Mouse (Mus musculus) neural tube, embryonic 14.5 days (tissue): ENCODE data around the gene Ptgds. TPM values are rescaled to one million over a fixed set of nuclear protein-coding genes. Genes with fewer than 3 reads are reported as not detected.
A peak's percentile ranks its signal among the peaks of the same experiment; 100 is the strongest.

Experiments
- ATAC-seq: fragments of 200-750 bp; cut with Nextera tagmentation; 2 replicates; pipeline ENCODE4 v1.8.0; 2017; ENCODE audit warnings: low read depth, mild to moderate bottlenecking, moderate TSS enrichment, moderate library complexity
- H3K27ac ChIP-seq: fragments of 300-500 bp; sonication (generic); 2 replicates; pipeline ENCODE4 v1.5.1; 2014; ENCODE audit warnings: low read depth, mild to moderate bottlenecking, control low read depth, low read length, moderate library complexity, mixed read lengths
- H3K27me3 ChIP-seq: fragments of 300-500 bp; sonication (generic); 2 replicates; pipeline ENCODE4 v1.6.1; 2014; ENCODE audit warnings: low read length; ENCODE audit not compliant: control insufficient read depth, insufficient read depth
- H3K36me3 ChIP-seq: fragments of 300-500 bp; sonication (generic); 2 replicates; pipeline ENCODE4 v1.6.1; 2014; ENCODE audit warnings: low read length, mixed read lengths; ENCODE audit not compliant: control insufficient read depth, insufficient read depth
- H3K4me1 ChIP-seq: fragments of 300-500 bp; sonication (generic); 2 replicates; pipeline ENCODE4 v1.6.1; 2014; ENCODE audit warnings: low read length; ENCODE audit not compliant: control insufficient read depth, insufficient read depth
- H3K4me2 ChIP-seq: fragments of 300-500 bp; sonication (generic); 2 replicates; pipeline ENCODE4 v1.6.1; 2014; ENCODE audit warnings: mild to moderate bottlenecking, low read depth, low read length, control low read depth
- H3K4me3 ChIP-seq: fragments of 300-500 bp; sonication (generic); 2 replicates; pipeline ENCODE4 v1.5.1; 2014; ENCODE audit warnings: low read depth, low read length, control low read depth, mixed read lengths
- H3K9ac ChIP-seq: fragments of 300-500 bp; sonication (generic); replicated peaks from 2 replicates; pipeline ENCODE4 v1.6.1; 2014; ENCODE audit warnings: low read depth, mild to moderate bottlenecking, control low read depth, low read length, mixed read lengths
- H3K9me3 ChIP-seq: fragments of 300-500 bp; sonication (generic); 2 replicates; pipeline ENCODE4 v1.6.1; 2016; ENCODE audit warnings: low read length; ENCODE audit not compliant: control insufficient read depth
- WGBS: fragments of 180-500 bp; shearing (Covaris S2); extraction: QIAGEN DNeasy Blood & Tissue Kit; methylation state at CpG from one replicate; pipeline ENCODE4 v1.1.7; 2014; 5-methylcytosine and 5-hydroxymethylcytosine counted together
- polyA plus RNA-seq: library from polyadenylated mRNA; unstranded; fragments of >200 nt; fragmentation: Nextera tagmentation; extraction: Ambion mirVana; gene quantifications from 2 replicates; pipeline ENCODE4 v1.2.1, GENCODE M21; 2014

Gene Ptgds
- polyA plus RNA-seq, 1 experiment from 2014 or later, result 5.6 TPM

DNA sequence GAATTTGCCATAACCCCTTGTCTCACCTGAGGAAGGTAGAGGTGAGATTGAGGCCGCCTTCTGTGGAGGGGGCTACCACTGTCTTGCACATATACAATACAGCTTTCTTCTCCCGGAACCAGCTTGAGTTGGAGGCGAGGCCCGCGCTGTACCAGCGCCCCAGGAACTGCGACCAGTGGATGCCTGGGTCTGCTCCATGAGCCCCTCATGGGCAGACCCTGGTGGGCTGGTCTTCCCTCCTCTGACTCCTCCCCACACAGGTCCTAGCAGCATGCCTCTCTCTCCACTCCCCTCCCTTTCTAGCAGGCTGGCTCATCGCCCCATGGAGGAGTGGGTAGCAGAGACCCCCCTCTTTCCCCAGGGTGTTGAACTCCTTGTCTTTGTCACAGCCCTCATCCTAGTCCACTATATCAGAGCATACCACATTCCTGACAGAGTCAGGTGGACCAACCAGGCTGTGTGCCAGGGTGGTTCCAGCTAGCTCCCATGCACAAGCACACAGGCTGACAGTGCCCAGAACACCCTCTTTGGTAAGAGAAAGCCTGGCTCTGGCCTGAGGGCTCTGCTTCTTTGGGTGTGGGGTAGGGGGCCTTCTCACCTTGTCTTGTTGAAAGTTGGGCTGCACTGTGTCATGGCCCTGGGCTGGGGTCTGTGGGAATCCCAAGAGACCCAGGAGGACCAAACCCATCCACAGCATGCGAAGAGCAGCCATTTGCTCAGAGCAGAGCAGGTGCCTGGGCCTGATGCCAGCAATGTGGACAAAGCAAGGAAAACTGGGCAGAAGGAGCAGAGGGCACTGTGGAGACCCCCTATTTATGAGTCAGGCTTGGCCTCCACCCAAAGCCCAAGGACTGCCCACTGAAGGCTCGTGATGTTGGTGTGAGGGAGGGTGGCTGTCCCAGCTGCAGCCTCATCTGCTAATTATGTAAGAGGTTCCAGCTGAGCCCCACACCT is 607 bp downstream of the Ptgds start:
- Histone ChIP-seq H3K9ac (no peak overlapping the region), H3K4me3 (no peak overlapping the region)

DNA sequence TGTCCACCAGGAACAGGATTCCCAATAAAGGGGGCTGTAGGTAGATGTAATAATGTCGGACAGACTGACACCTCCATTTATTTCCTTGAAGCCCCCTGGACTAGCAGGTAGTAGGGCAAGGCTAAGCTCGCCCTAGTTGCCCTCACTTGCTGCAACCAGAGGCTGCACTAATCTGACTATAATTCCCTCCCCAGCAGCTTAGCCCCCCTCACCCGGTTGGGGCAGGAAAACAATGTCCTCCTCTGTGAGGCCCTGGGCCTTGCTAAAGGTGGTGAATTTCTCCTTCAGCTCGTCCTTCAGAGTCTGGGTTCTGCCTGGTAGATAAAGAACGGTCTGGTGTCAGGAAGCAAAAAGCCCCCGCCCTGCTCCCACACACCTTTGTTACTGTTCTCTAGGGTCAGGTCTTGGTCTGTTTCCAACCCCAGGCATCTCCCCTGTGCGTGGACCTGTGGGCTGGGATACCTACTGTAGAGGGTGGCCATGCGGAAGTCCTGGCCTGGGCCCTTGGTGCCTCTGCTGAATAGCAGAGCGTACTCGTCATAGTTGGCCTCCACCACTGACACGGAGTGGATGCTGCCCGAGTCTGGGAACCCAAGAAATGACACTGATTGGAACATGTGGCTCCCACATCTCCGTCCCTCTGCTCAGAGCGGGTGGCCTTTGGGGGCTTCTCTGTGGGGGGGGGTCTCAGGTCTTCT is 2.1 kb downstream of the Ptgds start:
- no peak for ATAC-seq
- Histone ChIP-seq H3K9me3 (no peaks in the 10 kb centered on the region), H3K36me3 (no peaks in the 10 kb centered on the region), H3K4me2 (no peak overlapping the region), H3K4me1 (peaks cover 6% of the 10 kb centered on the region; the same call in 1 of the 2 replicates), H3K9ac (no peak overlapping the region), H3K27ac (no peak overlapping the region), H3K4me3 (no peak overlapping the region), H3K27me3 (no peaks in the 10 kb centered on the region)
- 87% methylated on average over 14 of the region's 14 CpGs for WGBS

More for the DNA sequence above, 607 bp downstream of the Ptgds start:
- peak; percentile 59; the same call in 1 of the 2 replicates for ATAC-seq
- Histone ChIP-seq H3K4me1 (peaks cover 6% of the 10 kb centered on the region; the same call in 1 of the 2 replicates), H3K4me2 (no peak overlapping the region), H3K36me3 (no peaks in the 10 kb centered on the region), H3K27ac (peak overlapping the region; percentile 45; the same call in 1 of the 2 replicates), H3K9me3 (no peaks in the 10 kb centered on the region), H3K27me3 (no peaks in the 10 kb centered on the region)
- 70% methylated on average over 10 of the region's 10 CpGs for WGBS

DNA sequence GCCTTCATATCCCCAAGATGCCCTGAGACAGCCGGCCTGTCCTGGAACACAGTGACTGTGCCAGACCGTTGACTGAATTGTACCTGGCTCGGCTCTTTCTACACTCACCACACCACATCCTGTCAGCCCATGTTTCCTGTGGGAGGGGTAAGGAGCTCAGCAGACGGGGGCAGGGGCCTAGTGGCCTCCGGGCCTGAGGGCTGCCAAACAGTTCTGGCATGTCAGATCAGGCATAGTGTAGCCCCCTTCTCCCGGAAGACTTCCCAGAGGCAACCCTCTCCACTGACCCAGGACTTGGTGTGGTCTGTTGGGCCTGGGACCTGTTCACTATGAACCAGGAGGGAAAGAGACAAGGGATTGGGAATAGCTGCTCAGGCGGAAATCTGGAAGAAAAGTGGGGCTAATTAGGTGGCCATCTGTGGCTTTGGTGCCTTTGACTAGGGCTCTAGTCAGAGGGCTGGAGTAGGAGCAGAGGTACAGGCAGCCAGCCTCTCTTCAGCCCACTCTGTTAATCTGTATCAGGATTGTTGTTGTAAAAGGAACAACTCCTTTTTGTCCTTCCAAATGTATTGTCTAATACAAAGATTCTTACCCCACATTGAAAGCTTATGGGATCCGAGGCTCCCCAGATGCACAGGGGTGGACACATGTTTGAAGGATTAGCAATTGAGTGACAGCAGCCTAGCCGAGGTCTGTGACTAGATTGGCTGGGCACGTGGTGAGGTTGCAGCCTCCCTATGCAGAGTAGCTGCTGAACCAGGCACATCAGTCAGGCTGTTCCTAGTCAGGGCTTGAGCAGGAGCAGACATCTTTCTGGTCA is 3.8 kb downstream of the Ptgds start:
- 70% methylated on average over 10 of the region's 10 CpGs for WGBS
- Histone ChIP-seq H3K27ac (no peak overlapping the region), H3K4me3 (no peak overlapping the region), H3K9me3 (no peaks in the 10 kb centered on the region), H3K4me1 (peaks cover 9% of the 10 kb centered on the region; the same call in 1 of the 2 replicates), H3K4me2 (no peak overlapping the region), H3K9ac (no peak overlapping the region), H3K36me3 (no peaks in the 10 kb centered on the region), H3K27me3 (no peaks in the 10 kb centered on the region)
- no peak for ATAC-seq

DNA sequence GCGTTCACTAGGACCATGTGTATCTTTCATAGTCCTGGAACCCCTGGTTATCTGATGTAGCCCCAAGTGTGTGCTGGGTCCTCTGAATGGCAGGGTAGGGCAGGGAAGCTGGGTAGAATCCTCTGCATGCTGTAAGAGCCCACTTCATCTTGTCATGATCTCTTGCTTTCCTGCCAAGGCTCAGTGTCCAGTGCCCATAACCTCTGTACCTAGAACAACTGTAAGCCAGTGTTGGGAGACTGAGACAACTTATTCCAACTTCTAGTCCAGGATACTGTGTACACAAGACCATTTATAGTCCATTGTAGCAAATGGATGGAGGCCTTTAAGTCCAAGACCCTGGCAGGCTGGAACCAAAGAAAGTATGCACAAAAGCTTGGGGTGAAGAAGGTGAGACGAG is 4.6 kb downstream of the Ptgds start:
- no peak overlapping the region for H3K27ac ChIP-seq
- H3K9me3 ChIP-seq, result no peaks in the 10 kb centered on the region
- ATAC-seq, result no peak
- peaks cover 12% of the 10 kb centered on the region; the same call in 1 of the 2 replicates for H3K4me1 ChIP-seq
- no peak overlapping the region for H3K4me3 ChIP-seq
- H3K36me3 ChIP-seq, result no peaks in the 10 kb centered on the region
- no peaks in the 10 kb centered on the region for H3K27me3 ChIP-seq
- WGBS, result 89% methylated on average over 2 of the region's 2 CpGs
- no peak overlapping the region for H3K9ac ChIP-seq
- H3K4me2 ChIP-seq, result no peak overlapping the region

DNA sequence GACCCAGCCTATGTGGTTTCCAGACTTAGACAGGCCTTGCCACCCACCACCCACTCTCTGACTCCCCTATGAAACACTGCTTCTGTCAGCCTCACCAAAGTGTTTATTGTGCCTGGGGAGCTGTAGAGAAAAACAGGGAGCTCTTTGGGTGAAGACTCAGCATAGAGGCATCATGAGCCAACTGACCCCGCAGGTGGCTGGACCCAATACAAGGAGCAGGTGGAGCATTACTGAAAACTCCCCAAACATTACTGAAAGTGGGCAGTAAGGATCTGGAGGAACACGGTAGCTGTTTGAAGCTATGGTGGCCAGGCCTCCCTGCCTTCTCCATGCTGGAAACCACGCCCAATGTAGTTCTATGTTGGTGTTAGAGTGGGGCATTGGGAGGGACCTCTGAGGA is 6.2 kb downstream of the Ptgds start:
- Histone ChIP-seq H3K36me3 (0 out of 2 replicates have a peak, but pooled peaks cover 5% of the 10 kb centered on the region), H3K27ac (no peak overlapping the region), H3K27me3 (no peaks in the 10 kb centered on the region), H3K4me1 (peaks cover 17% of the 10 kb centered on the region), H3K9ac (no peak overlapping the region), H3K4me3 (no peak overlapping the region), H3K4me2 (no peak overlapping the region), H3K9me3 (no peaks in the 10 kb centered on the region)
- WGBS, result 87% methylated on average over 3 of the region's 3 CpGs
- ATAC-seq, result no peak

DNA sequence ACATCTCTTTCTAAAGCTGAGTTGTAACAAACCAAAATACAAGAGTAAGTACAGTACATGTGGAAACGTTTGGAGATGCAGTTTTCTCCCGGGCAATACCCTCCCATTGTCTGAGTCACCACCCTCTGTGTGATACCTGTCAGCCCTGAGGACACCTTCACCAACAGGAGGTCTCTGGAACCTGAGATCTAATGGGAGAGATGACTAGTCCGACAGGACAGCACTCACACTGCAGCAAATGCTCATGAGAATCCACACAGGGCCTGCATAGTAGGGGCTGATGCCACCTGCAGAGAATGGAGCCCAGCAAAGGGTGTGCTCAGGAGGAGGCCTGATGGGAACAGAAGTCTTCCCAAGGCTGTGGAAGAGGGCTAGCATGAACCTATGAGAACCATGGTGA is 8.4 kb downstream of the Ptgds start:
- Histone ChIP-seq H3K4me1 (peaks cover 17% of the 10 kb centered on the region), H3K36me3 (0 out of 2 replicates have a peak, but pooled peaks cover 5% of the 10 kb centered on the region), H3K9me3 (no peaks in the 10 kb centered on the region), H3K27me3 (no peaks in the 10 kb centered on the region), H3K4me2 (peak overlapping the region; percentile 64), H3K27ac (peak overlapping the region; percentile 94), H3K4me3 (peak overlapping the region; percentile 74), H3K9ac (peak overlapping the region; percentile 87)
- 33% methylated on average over 3 of the region's 3 CpGs for WGBS
- no peak for ATAC-seq

DNA sequence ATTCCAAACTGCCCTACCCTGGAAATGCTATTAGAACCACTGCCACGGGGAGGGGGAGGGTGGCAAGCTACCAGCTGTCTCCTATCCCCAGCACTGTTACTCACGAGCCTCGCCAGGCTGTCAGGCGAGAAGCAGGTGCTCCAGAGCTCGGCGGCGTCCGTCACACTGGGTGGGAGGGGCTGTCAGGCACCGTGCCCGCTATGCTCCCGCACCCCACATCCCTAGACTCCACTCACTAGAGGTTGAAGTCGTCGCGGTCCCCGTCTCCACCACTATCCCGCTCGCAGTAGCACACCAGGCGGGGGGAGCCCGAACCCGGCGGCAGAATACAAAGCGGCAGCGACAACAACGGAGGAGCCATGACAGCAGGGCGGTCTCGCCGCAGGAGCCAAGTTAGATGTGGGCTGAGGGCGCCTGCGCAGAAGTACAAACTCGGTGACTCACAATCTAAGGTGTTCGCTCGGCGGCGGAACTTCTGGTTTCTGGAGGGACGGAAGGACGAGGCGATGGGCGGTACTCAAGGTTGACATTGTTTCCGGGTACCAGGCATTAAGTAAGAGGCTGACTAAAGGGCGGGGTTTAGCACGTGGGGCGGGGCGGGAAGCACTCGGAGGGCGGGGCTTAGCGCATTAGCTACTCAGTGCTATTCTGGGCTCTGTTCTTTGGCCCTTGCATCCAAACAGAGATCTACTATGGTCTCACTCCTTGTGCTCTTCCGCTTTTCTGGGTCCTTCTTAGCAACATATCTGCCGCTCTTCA is 9.1 kb downstream of the Ptgds start, which contains the start of gene Paxx:
Gene Paxx (minus strand): TSS at position 544 of the 759 bp plus-strand sequence.
- Histone ChIP-seq H3K36me3 (0 out of 2 replicates have a peak, but pooled peaks cover 5% of the 10 kb centered on the region), H3K27me3 (no peaks in the 10 kb centered on the region), H3K9me3 (no peaks in the 10 kb centered on the region), H3K4me3 (peak within 1 kb of the TSS; percentile 74), H3K4me1 (peaks cover 17% of the 10 kb centered on the region), H3K9ac (peak within 1 kb of the TSS; percentile 87), H3K27ac (peak within 1 kb of the TSS; percentile 94), H3K4me2 (peak within 1 kb of the TSS; percentile 64)
- ATAC-seq, result peak; percentile 89
- WGBS, result under 1% methylated on average over 48 of the region's 48 CpGs

DNA sequence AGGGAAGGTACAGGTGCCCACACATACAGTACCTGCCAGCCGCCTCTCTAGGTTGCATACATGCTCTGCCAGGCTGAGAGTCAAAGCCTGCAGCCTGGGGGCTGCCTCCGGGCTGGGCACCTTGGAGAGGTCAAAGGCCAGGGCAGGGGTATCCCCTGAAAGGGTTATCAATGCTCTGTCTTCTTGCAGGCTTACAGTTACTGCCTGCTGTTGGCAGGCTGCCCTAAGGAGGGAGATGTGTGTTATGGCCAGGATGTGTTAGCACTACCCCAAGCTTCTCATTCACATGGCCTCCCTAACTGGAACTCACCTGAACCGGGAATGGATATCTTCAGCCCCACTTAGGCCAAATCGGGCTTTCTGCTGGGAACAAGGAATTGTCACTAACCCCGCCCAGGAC is 9.7 kb downstream of the Ptgds start:
- H3K4me2 ChIP-seq, result peak overlapping the region; percentile 64

More for the DNA sequence above, 9.7 kb downstream of the Ptgds start:
- Histone ChIP-seq H3K4me3 (peak overlapping the region; percentile 74), H3K4me1 (peaks cover 17% of the 10 kb centered on the region), H3K9me3 (no peaks in the 10 kb centered on the region), H3K9ac (peak overlapping the region; percentile 87), H3K36me3 (0 out of 2 replicates have a peak, but pooled peaks cover 5% of the 10 kb centered on the region), H3K27ac (peak overlapping the region; percentile 94), H3K27me3 (no peaks in the 10 kb centered on the region)
- ATAC-seq, result peak; percentile 29
- 37% methylated on average over 5 of the region's 5 CpGs for WGBS
